Mouse (Mus musculus) right cerebral cortex, postnatal 25 days (tissue): ENCODE results near the gene Rere.
A peak's percentile ranks its signal among the peaks of the same experiment; 100 is the strongest.
"Not testable (repeated sequence)": the region's sequence is repeated elsewhere in the genome, so short reads cannot be mapped to it uniquely, and the experiment has no call there.

Source experiments
- DNase-seq: peaks from one replicate; pipeline ENCODE4 v3.0.0; 2022

Gene Rere

GRCm38 (mm10) chr4:150473437-150474070 lies 192.1 kb downstream of the Rere start:
- no peak for DNase-seq

- DNase-seq = peak; percentile 54
These were observed 192.6 kb downstream of the Rere start for GRCm38 (mm10) chr4:150474086-150474485.

GRCm38 (mm10) chr4:150476258-150476657 lies 194.8 kb downstream of the Rere start:
- no peak for DNase-seq

GRCm38 (mm10) chr4:150478006-150478405 lies 196.6 kb downstream of the Rere start:
- no peak for DNase-seq

- DNase-seq = not testable (repeated sequence)
These were observed 201.6 kb downstream of the Rere start for GRCm38 (mm10) chr4:150483081-150483480.

GRCm38 (mm10) chr4:150486097-150486496 lies 204.7 kb downstream of the Rere start:
- no peak for DNase-seq

GRCm38 (mm10) chr4:150487109-150487508 lies 205.7 kb downstream of the Rere start:
- no peak for DNase-seq

- peak; percentile 77 for DNase-seq
These were observed 206.8 kb downstream of the Rere start for GRCm38 (mm10) chr4:150488096-150488748.

GRCm38 (mm10) chr4:150488767-150489166 lies 207.3 kb downstream of the Rere start:
- DNase-seq = peak; percentile 47

GRCm38 (mm10) chr4:150490050-150490449 lies 208.6 kb downstream of the Rere start:
- no peak for DNase-seq

- DNase-seq = no peak
These were observed 210.3 kb downstream of the Rere start for GRCm38 (mm10) chr4:150491710-150492109.

GRCm38 (mm10) chr4:150493258-150493937 lies 212.0 kb downstream of the Rere start:
- no peak for DNase-seq

- not testable (repeated sequence) for DNase-seq
These were observed 212.5 kb downstream of the Rere start for GRCm38 (mm10) chr4:150493938-150494330.

GRCm38 (mm10) chr4:150495568-150495967 lies 214.1 kb downstream of the Rere start:
- no peak for DNase-seq

GRCm38 (mm10) chr4:150504304-150505021 lies 223.0 kb downstream of the Rere start:
- no peak for DNase-seq

- DNase-seq = no peak
These were observed 227.7 kb downstream of the Rere start for GRCm38 (mm10) chr4:150509026-150509712.

GRCm38 (mm10) chr4:150510036-150510435 lies 228.6 kb downstream of the Rere start:
- DNase-seq = no peak

GRCm38 (mm10) chr4:150513387-150513786 lies 231.9 kb downstream of the Rere start:
- not testable (repeated sequence) for DNase-seq

GRCm38 (mm10) chr4:150516201-150516600 lies 234.8 kb downstream of the Rere start:
- DNase-seq = no peak

GRCm38 (mm10) chr4:150517381-150517780 lies 235.9 kb downstream of the Rere start:
- no peak for DNase-seq

GRCm38 (mm10) chr4:150518826-150519225 lies 237.4 kb downstream of the Rere start:
- no peak for DNase-seq

- no peak for DNase-seq
These were observed 238.6 kb downstream of the Rere start for GRCm38 (mm10) chr4:150520069-150520468.

- DNase-seq = no peak
These were observed 241.0 kb downstream of the Rere start for GRCm38 (mm10) chr4:150522425-150522824.
